Mouse (Mus musculus) G1E (cell line): ENCODE results near the gene Arid5a. TPM values are rescaled to one million over a fixed set of nuclear protein-coding genes. Genes with fewer than 3 reads are reported as not detected.

ENCODE experiments used
- ATAC-seq: 2 replicates; pipeline ENCODE4 v1.8.0; 2016; ENCODE audit warnings: mild to moderate bottlenecking; ENCODE audit not compliant: insufficient number of reproducible peaks, poor library complexity, low FRiP score, severe bottlenecking; ENCODE audit errors: extremely low read depth
- DNase-seq: peaks from one replicate; pipeline ENCODE4 v3.0.0; 2012; ENCODE audit warnings: low spot score
- H3K27me3 ChIP-seq: 2 replicates; pipeline ENCODE4 v1.6.1; 2012; ENCODE audit warnings: mild to moderate bottlenecking, low read length, inconsistent platforms; ENCODE audit not compliant: insufficient read depth
- H3K36me3 ChIP-seq: replicated peaks from 2 replicates; pipeline ENCODE3; 2012; ENCODE audit warnings: mild to moderate bottlenecking, inconsistent platforms
- H3K4me1 ChIP-seq: 2 replicates; pipeline ENCODE4 v1.6.1; 2012; ENCODE audit warnings: low read depth, low read length, inconsistent platforms, mixed read lengths; ENCODE audit not compliant: insufficient read depth
- H3K4me3 ChIP-seq: 2 replicates; pipeline ENCODE4 v1.5.1; 2012; ENCODE audit warnings: low read depth, mild to moderate bottlenecking, inconsistent platforms, low read length, moderate library complexity, mixed read lengths
- H3K9me3 ChIP-seq: replicated peaks from 2 replicates; pipeline ENCODE4 v1.6.1; 2012; ENCODE audit warnings: inconsistent platforms
- CTCF ChIP-seq: IDR thresholded peaks from 2 replicates; pipeline ENCODE4 v1.5.1; 2012; ENCODE audit warnings: low read depth, low read length, inconsistent platforms, mixed read lengths
- GATA1 ChIP-seq: IDR thresholded peaks from 2 replicates; pipeline ENCODE4 v1.6.1; 2012; ENCODE audit warnings: borderline replicate concordance, low read length, inconsistent platforms, mixed read lengths
- GATA2 ChIP-seq: IDR thresholded peaks from 2 replicates; pipeline ENCODE4 v1.6.1; 2012; ENCODE audit warnings: low read depth, low read length, inconsistent platforms, borderline replicate concordance
- POLR2AphosphoS5 ChIP-seq: IDR thresholded peaks from 2 replicates; pipeline ENCODE4 v1.6.1; 2012; ENCODE audit warnings: low read depth, low read length, inconsistent platforms; ENCODE audit not compliant: insufficient replicate concordance
- TAL1 ChIP-seq: conservative IDR thresholded peaks from 2 replicates; pipeline ENCODE4 v1.6.1; 2012; ENCODE audit warnings: low read depth, low read length, inconsistent platforms, mixed read lengths
- polyA plus RNA-seq: library from polyadenylated mRNA; stranded (reverse); fragments of >175 nt; gene quantifications from 2 replicates; pipeline ENCODE4 v1.2.3, GENCODE M21; 2012
- total RNA-seq, 2 experiments: library from RNA; stranded (forward) in 1 of 2; stranded (reverse) in 1 of 2; fragments of 200-1000 nt in 1 of 2; fragments of >200 nt in 1 of 2; fragmentation: Nextera tagmentation in 1 of 2; gene quantifications; 2 replicates each; pipeline ENCODE4 v1.2.3; 2014 to 2017

Gene Arid5a
- total and polyA plus RNA-seq, 3 experiments: 8.4 to 33.6 (median 8.7) TPM

DNA sequence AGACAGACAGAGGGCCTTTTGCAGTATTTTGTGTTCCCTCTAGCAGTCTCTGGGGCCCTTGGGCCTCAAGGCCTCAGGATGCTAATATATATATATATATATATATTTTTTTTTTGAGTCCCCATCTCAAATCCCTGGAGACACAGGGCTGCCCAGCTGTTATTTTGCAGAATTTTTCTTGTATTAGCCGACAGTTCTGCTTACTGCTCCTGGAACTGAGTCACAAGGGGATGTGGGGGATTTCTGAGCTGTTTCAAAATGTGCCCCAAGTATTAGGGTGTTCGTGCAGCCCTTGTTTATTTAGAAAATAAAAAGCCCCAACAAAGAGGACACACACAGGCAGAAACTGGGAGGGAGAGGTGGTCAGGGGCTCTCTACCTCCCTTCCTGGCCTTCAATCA, 7.9 kb upstream of the Arid5a start:
- no peak overlapping the region for H3K4me3 ChIP-seq
- TF ChIP-seq POLR2AphosphoS5 (no peak), GATA1 (no peak), CTCF (no peak), TAL1 (no peak), GATA2 (no peak)
- H3K36me3 ChIP-seq: no peaks in the 10 kb centered on the region
- H3K27me3 ChIP-seq: peaks cover 86% of the 10 kb centered on the region
- ATAC-seq (no peak), DNase-seq (no peak)
- no peaks in the 10 kb centered on the region for H3K9me3 ChIP-seq
- peaks cover 2% of the 10 kb centered on the region; the same call in 1 of the 2 replicates for H3K4me1 ChIP-seq

DNA sequence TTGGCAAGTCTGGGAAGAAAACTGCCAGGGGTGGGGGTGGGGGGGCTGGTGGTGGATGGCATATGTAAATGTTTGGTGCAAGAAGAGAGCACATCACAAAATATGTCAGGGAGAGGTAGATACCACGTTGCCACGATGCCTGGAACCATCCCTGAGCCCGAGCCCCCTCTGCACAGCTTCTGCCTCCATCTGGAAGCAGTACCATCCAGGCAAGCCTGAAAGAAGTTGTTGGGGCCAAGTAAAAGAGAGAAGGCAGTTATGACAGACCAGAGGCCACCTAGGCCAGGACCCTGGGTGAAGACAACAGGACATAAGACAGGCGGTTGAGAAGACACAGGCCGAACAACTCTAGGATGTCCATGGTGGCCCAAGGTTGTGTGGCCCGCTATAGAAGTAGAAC, 7.0 kb upstream of the Arid5a start:
- Histone ChIP-seq H3K27me3 (peaks cover 81% of the 10 kb centered on the region), H3K36me3 (no peaks in the 10 kb centered on the region), H3K4me3 (no peak overlapping the region), H3K4me1 (peaks cover 2% of the 10 kb centered on the region; the same call in 1 of the 2 replicates), H3K9me3 (no peaks in the 10 kb centered on the region)
- no peak for ATAC-seq
- TF ChIP-seq TAL1 (no peak), GATA1 (no peak), GATA2 (no peak), CTCF (no peak), POLR2AphosphoS5 (no peak)
- DNase-seq: no peak

DNA sequence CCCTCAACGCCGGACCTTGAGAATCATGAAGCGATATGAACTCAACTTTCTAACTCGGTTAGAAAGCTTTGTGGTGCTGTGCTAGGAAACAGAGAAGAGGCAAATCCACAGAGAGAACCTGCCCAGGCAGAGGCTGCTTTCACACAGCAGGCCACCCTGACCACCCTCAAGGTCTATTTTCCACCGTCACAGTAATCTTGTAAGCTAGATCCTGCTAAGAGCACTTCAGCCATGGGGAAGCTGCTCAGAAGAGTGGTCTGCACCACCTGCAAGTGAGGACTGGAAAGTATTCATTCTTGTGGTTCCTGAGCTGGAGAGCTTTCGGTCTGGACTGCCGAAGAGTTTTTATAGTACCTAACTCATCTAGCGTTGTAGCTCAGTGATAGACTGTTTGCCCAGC, 5.3 kb upstream of the Arid5a start:
- Histone ChIP-seq H3K4me1 (peaks cover 11% of the 10 kb centered on the region), H3K9me3 (no peaks in the 10 kb centered on the region), H3K36me3 (no peaks in the 10 kb centered on the region), H3K4me3 (no peak overlapping the region), H3K27me3 (peaks cover 64% of the 10 kb centered on the region)
- DNase-seq (no peak), ATAC-seq (no peak)
- TF ChIP-seq POLR2AphosphoS5 (no peak), GATA2 (no peak), CTCF (no peak)

DNA sequence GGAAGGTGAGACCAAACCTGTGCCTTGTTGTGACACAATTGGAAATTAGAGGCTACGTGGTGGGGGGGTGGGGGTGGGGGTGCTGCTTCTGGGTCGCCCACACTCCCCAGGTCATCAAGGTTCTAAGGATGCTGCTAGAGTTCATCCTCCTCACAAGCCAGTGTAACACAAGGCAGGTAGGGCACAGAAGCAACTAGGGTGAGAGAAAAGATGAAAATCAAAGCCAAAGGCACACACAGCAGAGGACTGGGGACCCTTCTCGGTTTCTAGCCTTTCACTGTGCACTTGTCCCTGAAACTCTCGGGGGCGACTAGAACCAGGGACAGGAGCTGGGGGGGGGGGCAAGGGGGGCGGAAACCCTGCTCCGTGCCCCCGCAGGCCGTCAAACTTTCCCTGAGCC, 4.6 kb upstream of the Arid5a start:
- no peak for ATAC-seq
- H3K27me3 ChIP-seq: peaks cover 59% of the 10 kb centered on the region
- peaks cover 13% of the 10 kb centered on the region for H3K4me1 ChIP-seq

DNA sequence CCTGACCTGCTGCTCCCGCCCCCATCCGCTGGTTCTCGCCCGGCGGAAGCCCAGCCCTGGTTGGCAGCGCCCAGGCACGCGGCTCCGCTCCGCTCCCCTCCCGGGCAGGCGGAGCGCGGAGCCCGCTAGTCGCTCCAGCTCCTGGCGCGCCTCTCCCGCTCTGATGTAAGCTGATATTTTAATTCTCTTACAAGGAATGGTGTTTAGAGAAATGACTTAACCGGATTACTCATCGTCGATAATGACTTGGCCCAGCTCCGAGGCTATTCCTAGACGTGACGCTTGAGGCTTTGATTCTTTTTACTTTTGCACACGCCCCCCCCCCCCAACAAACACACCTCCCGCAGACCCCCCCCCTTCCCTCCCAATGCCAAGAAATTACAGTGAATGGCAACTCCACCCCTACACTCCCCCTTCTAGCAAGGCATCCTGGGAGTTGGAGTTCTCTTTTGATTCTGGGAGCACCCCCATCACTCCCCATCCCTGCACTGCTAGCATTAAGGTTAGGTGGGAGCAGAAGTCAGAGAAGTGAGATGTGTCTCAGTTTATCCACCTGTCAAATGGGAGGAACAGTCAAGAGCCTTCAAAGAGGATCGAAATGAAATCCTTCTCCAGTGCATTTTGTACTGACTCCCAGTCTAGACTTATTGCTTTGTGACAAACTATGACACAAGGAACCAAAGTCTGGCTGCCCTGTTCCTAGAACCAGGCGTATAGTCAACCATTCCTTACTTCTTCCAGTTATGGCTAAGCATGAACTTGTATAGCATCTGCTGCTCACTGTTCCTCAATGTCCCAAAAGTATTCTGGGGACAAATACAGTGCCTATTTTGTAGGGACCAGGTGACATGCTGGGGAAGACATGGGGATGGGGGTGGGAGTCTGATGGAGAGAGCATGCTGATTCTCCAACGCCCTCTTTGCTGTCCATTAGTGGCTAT, 3.9 kb upstream of the Arid5a start:
- Histone ChIP-seq H3K4me1 (peaks cover 20% of the 10 kb centered on the region), H3K27me3 (peaks cover 53% of the 10 kb centered on the region), H3K9me3 (no peaks in the 10 kb centered on the region), H3K4me3 (no peak overlapping the region), H3K36me3 (no peaks in the 10 kb centered on the region)
- ATAC-seq (no peak), DNase-seq (no peak)
- TF ChIP-seq GATA2 (no peak), POLR2AphosphoS5 (no peak), TAL1 (no peak), CTCF (no peak), GATA1 (no peak)

More for the DNA sequence above, 4.6 kb upstream of the Arid5a start:
- no peaks in the 10 kb centered on the region for H3K9me3 ChIP-seq
- TF ChIP-seq TAL1 (no peak), GATA2 (no peak), POLR2AphosphoS5 (no peak), GATA1 (no peak), CTCF (no peak)
- H3K4me3 ChIP-seq: no peak overlapping the region
- no peaks in the 10 kb centered on the region for H3K36me3 ChIP-seq
- DNase-seq: no peak

DNA sequence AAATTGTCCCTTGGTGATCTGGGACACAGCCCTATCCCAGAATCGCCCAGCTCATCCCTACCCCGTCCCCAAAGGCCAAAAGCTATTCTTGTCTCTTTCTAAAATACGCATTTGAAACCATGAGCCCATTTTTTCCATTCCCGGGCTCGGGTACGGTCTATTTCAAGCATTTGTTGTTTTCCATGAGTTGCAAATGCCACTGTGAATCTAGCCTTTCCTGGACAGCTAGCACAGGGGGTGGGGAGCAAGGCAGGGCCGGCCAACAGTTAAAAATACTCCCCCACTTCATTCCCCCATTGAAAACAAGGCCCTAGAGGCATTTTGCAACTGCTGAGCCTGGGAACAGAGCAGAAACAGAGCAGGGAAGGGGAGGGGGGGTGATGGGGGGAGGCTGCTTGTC, 2.8 kb upstream of the Arid5a start:
- ATAC-seq (no peak), DNase-seq (no peak)
- Histone ChIP-seq H3K4me3 (no peak overlapping the region), H3K4me1 (peaks cover 31% of the 10 kb centered on the region), H3K27me3 (peaks cover 43% of the 10 kb centered on the region), H3K9me3 (no peaks in the 10 kb centered on the region), H3K36me3 (peaks cover 7% of the 10 kb centered on the region)
- TF ChIP-seq TAL1 (no peak), POLR2AphosphoS5 (no peak), CTCF (no peak), GATA2 (no peak), GATA1 (no peak)
